Mouse (Mus musculus): ENCODE results near the gene Gm1140. TPM values are rescaled to one million over a fixed set of nuclear protein-coding genes. Genes with fewer than 3 reads are reported as not detected.
"Not testable (repeated sequence)": the region's sequence is repeated elsewhere in the genome, so short reads cannot be mapped to it uniquely, and the experiment has no call there.

Gm1140 gene
- polyA plus RNA-seq (2012; rRNA removed) = not detected in 2 replicates

GRCm38 (mm10) chrX:67693462-67693861 is at the start of gene Gm1140:
TSS of gene Gm1140 (minus strand) at chrX:67693562.
- not testable (repeated sequence) for H3K27ac ChIP-seq (ENCODE audit: insufficient read depth, low read length); H3K27me3 ChIP-seq (ENCODE audit: control insufficient read depth, insufficient read depth, low read length); H3K4me3 ChIP-seq (replicated peaks; ENCODE audit: insufficient read depth, low read depth, low read length); H3K4me1 ChIP-seq (ENCODE audit: control insufficient read depth, insufficient read depth, low read length); DNase-seq
- 93% methylated on average over 3 of the region's 11 CpGs for WGBS

GRCm38 (mm10) chrX:67695398-67695797 is 2.0 kb upstream of the Gm1140 start, which contains the start of gene Gm14692:
TSS of gene Gm14692 (plus strand) at chrX:67695698.
- DNase-seq; H3K4me3 ChIP-seq (replicated peaks; ENCODE audit: insufficient read depth, low read depth, low read length); H3K4me1 ChIP-seq (ENCODE audit: control insufficient read depth, insufficient read depth, low read length); H3K27me3 ChIP-seq (ENCODE audit: control insufficient read depth, insufficient read depth, low read length); H3K27ac ChIP-seq (ENCODE audit: insufficient read depth, low read length): not testable (repeated sequence)
- WGBS = 75% methylated on average over 2 of the region's 10 CpGs

Other genes starting within 250 kb of the Gm1140 start
- gene Gm14692, start 2.1 kb upstream of the Gm1140 start, polyA plus RNA-seq (2012; rRNA removed) = not detected in 2 replicates
- not detected in 2 replicates for gene 4933436I01Rik, start 227.9 kb upstream of the Gm1140 start, polyA plus RNA-seq (2012; rRNA removed)